Mouse (Mus musculus) adrenal gland (tissue): ENCODE data around the gene Mprip.

ENCODE experiments used
- intact Hi-C: fragments of 180-260 bp; cut with DNase I; formaldehyde crosslinking; loops from one replicate; pipeline ENCODE4 v1.15.1; 2025
- long read RNA-seq, 2 experiments: library from polyadenylated mRNA; unstranded; transcript quantifications; one replicate each; pipeline ENCODE4 v2.0.0; 2020; ENCODE audit warnings: borderline replicate concordance in 1 of 2; ENCODE audit not compliant: insufficient replicate concordance in 1 of 2

Mprip gene
- long read RNA-seq, experiment 1, full-length matches to known transcripts: 1 of 15 reads
- long read RNA-seq, experiment 1, partial matches to known transcripts: 6 of 15 reads
- long read RNA-seq, experiment 1, other reads (novel, unspliced or antisense): 8 of 15 reads
- long read RNA-seq, experiment 2, full-length matches to known transcripts: 7 of 44 reads
- long read RNA-seq, experiment 2, partial matches to known transcripts: 21 of 44 reads
- long read RNA-seq, experiment 2, other reads (novel, unspliced or antisense): 16 of 44 reads

DNA sequence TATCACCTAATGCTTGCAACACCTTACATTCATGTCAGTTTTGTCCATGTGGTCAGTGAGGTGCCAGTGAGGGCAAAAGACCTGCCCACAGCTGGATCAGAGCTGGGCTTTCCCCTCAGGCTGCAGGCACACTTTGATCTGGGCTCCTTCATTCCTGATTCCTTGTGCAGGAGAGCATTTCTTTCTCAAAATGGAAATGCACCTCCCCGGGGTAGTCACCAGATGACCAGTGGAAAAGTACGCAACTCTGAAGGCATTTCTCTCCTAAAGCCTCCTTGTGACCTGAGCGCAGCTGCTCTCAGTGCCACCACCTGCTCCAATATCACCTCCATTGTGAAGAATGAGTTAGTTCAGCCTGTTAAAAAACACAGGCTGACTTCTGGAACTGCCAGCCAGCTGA is at the start of gene Mprip:
Mprip (plus strand) TSS at position 301 of the 400 bp plus-strand sequence.
- intact Hi-C loops: loop anchor here (5.0 kb wide), 1 partner anchor 56 kb away; no protein-coding TSS in a partner anchor

DNA sequence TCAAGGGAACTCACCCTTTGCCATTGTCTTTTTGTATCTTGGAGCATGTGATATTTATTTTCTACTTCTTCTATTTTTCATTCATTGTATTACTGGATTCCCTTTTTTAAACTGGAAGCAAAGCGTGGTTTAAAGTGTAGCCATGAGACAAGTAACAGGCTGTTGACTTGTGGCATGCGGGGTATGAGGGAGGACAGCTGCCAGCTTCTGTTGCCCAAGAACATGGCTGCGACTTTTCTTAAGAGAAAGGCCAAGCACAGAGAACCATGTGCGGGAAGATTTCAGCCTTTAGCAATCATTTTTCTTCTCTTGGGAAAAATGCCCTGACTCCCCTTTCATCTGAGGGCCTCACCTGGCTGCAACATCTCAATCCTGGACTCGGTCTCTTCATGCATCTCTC is 49.5 kb upstream of the Mprip start:
- intact Hi-C loops: loop anchor here (10.0 kb wide), 1 partner anchor 87 kb away; the partner anchor contains the start of gene Zkscan17

DNA sequence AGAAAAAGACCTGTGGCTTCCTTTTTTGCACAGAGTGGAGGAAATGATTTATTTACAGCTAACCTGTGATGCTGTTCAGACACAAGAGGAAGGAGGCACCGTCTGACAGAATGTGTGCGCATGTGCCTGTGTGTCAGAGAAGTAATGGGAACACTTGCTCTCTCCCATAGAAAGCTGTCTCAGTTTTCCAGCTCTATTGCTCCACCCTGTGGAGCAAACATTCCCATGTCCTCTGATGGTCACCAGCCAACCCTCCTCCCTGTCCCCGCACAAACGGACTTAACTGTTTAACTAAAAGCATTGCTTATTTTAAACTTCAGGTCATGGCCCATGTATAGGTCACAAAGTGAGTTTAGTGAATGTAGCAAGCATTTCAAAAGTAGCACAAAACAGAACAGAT is 47.0 kb upstream of the Mprip start:
- intact Hi-C loops: loop anchor here (10.0 kb wide), 1 partner anchor 89 kb away; the partner anchor contains the start of gene Zkscan17

DNA sequence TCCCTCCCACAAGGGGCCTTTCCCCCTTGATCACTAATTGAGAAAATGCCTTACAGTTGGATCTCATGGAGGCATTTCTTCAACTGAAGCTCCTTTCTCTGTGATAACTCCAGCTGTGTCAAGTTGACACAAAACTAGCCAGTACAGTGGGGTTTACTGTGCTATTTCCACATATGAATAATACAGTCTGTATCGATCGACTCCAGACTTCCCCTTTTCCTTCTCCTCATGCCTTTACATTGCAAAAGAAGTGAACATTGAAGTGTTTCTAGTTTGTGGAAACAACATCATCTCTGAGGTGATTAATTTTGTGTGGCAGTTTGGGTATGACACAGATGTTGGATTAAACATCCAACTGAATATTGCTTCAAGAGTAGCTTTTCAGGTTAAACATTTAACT is 44.1 kb upstream of the Mprip start:
- intact Hi-C loops: loop anchor here (10.0 kb wide), 1 partner anchor 92 kb away; the partner anchor contains the start of gene Zkscan17

DNA sequence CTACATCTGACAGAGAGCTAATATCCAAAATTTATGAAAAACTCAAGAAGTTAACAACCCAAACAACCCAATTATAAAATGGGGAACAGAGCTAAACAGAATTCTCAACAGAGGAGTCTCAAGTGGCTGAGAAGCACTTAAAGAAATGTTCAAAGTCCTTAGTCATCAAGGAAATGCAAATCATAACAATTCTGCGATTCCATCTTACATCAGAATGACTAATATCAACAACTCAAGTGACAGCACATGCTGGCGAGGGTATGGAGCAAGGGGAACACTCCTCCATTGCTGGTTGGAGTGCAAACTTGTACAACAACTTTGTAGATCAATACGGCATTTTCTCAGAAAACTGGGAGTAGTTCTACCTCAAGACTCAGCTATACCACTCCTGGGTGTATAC is 38.9 kb upstream of the Mprip start:
- intact Hi-C loops: loop anchor here (10.0 kb wide), 1 partner anchor 443 kb away; no protein-coding TSS in a partner anchor

DNA sequence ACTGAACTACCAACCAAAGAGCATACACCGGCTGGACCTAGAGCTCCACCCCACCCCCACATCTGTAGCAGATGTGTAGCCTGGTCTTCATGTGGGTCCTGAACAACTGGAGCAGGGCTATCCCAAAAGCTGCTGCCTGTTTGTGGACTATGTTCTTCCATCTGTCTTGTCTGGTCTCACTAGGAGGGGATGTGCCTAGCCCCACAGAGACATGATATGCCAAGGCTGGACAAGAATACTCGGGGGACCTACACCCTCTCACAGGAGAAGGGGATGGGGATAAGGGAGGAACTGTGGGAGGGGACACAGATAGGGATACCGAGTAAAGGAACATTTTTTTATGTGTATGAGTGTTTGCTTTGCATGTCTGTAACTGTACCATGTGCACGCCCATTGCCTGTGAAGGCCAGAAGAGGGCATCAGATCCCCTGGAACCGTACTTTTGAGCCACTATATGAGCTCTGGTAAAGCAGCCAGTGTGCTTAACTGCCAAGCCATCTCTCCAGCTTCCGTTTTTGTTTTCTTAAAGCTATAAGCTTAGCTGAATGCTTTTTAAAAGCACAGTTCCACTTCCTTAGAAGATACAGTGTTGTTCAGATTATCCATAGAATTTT is 37.0 kb upstream of the Mprip start:
- intact Hi-C loops: loop anchor here (10.0 kb wide), 1 partner anchor 441 kb away; no protein-coding TSS in a partner anchor

DNA sequence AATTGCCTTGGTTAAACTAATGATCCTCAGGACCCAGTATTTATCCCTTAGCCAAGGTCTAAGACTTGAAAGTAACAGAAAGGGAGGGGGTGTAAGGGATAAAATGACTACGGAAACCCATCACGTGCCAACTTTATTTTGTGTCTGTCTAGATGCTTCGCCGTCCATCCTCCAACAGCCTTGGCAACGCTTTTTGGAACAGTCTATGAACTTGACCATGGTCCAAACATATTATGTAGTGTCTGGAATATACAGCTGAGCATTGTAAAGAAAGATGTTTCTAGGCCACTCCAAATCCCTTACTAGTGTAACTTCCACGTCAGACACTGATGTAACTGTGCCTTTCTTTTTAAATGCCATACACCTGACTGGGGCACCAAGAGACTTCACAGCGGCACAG is 34.9 kb upstream of the Mprip start:
- intact Hi-C loops: loop anchor here (10.0 kb wide), 1 partner anchor 439 kb away; no protein-coding TSS in a partner anchor

DNA sequence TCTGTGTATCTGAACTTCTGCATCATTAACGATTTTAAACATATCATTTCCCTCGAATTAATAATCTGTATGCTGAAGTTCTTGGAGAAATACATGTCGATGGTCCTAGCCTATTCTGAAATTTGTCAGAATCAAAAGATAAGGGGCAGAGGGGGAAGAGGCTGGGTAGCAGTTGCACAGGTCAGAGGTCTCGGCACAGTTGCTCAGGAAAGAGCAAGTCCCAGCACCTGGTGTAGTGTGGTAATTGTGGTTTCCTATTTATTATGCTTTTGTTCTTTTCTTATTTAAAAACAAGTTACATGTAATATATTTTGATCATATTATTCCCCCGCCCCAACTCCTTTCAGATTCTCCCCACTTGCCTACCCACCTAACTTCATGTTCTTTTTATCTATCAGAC is 32.9 kb upstream of the Mprip start:
- intact Hi-C loops: loop anchor here (10.0 kb wide), 1 partner anchor 437 kb away; no protein-coding TSS in a partner anchor

DNA sequence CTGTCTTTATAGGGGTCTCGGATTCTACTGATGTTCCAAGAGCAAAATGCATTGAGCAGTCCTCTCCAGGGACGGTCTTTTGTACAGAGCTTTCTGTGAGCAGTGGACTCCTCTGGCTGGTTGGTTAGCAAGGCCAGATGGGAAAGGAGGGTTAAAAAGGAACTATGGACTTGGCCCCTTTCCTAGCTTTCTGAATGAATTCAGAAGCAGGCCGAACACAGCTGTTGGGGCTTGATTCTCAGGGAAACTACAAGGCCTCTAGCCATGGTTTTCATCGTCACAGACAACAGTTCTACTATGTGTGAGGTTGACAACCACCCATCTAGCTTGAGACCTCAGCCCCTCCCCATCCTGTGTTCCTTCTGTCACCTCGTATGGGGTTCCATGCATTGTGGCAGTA is 31.2 kb upstream of the Mprip start:
- intact Hi-C loops: loop anchor here (5.0 to 10.0 kb wide), 2 partner anchors 102 to 435 kb away; no protein-coding TSS in a partner anchor

DNA sequence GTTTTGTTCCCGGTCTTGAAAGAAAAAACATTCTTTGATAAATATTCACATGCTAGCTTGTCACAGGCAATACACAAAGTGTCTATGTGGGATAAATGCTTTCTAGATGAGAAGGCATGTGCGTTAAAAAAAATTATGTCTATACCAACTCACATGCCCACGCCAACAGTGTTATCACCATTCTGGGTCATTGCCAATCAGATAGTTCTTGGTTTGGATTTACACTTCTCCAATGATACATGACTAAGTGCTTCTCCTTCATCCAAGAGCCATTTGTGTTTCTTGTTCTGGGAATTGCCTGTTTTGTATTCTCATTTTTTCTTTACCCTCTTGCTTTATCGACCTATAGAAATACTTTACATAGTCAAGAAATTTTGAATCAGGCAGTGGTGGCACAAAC is 29.1 kb upstream of the Mprip start:
- intact Hi-C loops: loop anchor here (5.0 kb wide), 1 partner anchor 100 kb away; no protein-coding TSS in a partner anchor

DNA sequence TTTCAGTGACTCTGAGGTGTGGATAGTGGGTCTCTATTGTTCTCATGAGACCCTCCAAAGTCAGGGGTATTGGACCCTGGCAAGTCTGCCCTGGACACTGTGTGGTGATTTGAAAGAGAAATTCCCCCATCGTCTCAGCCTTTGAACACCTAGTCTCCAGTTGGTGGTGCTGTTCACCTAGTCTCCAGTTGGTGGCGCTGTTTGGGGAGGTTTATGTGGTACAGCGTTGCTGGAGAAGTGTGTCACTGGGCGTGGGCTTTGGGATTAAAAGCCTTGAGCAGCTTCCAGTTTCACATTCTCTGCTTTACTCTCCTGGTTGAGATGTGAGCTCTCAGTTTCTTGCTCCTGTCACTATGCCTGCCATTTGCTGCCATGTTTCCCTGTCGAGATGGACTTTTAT is 28.1 kb upstream of the Mprip start:
- intact Hi-C loops: loop anchor here (5.0 kb wide), 1 partner anchor 99 kb away; no protein-coding TSS in a partner anchor

DNA sequence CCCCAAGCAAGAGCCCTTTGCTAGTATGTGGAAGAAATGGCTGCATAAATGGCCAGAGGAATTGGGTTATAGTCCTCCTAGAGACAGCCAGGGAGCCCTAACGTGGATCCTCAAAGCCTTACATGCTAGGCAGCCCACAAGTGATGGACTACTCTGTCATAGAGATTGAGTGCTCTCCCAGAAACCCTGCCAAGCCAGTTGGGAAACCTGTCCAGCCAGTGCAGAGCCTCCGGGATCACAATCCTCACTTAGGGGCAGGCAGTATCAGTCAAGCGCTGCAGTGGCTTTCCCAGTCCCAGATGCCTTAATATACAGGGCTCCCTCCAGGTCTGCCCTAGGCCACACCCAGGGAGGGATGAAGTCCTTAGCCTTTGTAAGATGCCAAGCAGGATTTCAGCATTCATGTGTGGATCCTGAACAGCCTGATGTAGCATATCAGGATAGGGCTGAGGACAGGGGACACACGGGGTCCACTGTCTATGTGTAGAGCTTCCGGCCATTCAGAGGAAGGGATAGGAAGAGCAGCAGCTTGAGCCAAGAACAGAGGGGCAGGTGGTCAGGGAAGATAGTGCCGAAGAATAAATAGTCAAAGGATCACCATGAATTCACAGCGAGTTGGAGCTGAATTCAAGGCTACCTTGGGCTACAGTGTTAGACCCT is 27.0 kb upstream of the Mprip start:
- intact Hi-C loops: loop anchor here (5.0 kb wide), 1 partner anchor 98 kb away; no protein-coding TSS in a partner anchor

DNA sequence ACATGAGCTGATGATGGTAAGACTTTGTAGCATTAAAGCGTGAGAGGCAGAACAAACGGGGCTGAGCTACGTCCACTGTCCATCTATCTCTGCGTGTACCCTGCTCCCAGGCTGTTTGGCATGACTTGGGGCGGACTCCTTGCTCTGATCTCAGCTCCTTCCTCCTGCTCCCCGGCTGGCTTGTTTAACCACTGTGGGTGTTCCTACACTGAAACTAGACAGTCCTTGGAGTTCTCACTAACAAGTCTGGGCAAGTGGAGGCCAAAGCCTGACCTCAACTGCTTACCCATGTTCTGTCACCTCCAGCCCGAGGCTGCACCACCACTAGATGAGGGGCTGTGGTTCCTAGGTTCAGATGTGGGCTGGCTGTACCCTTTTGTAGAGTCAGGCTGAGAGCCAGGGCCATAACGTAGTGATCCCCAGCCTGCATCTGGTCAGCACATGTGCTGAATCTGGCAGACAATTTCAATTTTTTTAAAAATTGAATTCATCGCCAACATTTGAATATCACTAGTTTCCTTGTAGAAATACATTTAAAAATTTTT is 25.8 kb upstream of the Mprip start:
- intact Hi-C loops: loop anchor here (5.0 kb wide), 1 partner anchor 112 kb away; no protein-coding TSS in a partner anchor

DNA sequence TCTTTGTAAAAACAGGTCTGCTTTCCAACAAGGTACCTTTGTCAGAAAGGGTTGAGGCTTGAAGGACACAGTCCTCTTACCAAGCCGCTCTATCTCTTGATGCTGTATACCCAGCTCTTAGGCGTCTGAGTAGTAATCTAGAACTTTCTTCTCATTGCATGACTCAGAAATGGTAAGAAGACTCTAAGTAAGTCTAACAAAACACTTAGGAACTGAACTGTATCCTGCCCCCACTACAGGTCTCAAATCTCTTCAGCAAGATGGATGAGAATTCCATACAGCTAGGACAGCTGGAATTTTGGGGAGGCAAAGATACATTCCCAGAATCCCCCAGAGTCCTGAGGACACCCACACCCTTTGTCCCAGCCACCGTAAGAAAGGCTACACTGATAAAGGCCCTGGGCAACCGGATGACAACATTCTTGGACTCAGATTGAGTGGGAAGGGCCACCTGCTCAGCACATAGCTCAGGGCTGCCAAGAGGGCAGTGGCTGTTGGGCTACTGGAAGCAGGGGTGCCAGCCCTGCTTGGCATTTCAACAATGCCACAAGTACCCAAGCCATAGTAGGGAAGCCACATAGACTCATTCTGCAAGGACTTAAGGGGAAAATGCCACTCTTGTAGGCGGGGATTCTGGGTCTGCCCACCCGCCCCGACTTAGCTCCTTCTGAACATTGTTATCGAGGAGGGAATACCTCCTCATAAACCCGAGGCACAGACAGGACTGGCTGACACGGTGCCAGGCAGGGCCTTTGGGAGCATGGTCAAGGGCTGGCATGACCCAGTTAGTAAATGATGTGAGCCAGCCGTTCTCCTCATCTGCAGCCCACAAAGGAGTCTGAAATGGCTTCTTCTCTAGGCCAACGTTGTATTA is 25.0 kb upstream of the Mprip start:
- intact Hi-C loops: loop anchor here (5.0 kb wide), 1 partner anchor 111 kb away; no protein-coding TSS in a partner anchor

DNA sequence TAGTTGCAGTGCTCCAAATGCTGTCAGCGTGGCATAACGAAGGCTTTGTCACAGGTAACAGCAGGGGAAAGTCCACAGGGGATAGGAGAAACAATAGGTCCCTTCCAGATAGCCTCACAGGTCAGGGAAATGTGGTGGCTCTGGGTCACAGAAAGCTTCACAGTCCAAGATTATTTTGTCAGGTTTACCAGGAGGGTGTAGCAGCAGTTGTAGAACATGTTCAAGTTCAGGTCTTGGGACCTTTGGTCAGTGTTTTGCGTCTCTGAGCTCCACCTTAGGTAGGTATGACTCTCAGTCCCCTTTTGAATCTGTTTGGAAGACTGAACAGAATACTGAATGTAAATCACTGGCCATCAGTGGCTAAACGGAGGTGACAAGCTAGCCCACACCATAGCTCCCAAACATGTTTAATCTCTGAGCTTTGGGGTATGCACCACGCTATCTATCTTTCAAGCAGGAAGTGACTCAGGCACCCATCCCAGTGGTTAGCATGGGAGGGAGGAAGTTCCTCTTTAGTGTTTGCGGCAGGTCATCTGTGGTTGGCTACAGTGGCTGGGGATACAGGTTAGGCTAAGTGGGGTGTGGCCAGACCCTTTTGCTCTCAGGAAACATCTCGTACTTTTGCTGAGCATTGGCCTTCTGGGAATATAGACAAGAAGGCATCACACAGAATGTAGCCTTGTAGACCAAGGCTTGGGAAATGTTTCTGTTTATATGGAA is 24.2 kb upstream of the Mprip start:
- intact Hi-C loops: loop anchor here (5.0 kb wide), 1 partner anchor 110 kb away; no protein-coding TSS in a partner anchor

DNA sequence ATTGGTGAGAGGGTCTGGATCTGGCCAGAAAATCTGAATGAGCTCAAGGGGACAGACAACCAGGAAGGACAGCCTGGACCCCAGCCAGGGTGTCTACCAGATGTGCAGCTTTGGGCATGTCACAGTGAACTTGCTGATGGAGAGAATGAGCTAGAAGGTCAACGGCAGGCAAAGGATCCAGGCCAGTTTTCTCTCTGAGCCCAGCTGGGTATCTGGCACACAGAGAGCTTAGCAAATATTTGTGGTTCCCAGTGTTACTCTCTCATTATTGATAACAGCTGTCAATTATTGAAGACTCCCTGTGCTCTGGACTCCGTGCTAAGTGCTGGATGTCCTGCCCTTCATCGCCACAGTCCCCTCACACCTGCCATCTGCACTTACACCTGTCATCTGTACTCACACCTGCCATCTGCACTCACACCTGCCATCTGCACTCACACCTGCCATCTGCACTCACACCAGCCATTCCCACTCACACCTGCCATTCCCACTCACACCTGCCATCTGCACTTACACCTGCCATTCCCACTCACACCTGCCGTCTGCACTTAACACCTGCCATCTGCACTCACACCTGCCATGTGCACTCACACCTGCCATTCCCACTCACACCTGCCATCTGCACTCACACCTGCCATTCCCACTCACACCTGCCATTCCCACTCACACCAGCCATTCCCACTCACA is 21.0 kb upstream of the Mprip start:
- intact Hi-C loops: loop anchor here (5.0 kb wide), 1 partner anchor 107 kb away; no protein-coding TSS in a partner anchor

DNA sequence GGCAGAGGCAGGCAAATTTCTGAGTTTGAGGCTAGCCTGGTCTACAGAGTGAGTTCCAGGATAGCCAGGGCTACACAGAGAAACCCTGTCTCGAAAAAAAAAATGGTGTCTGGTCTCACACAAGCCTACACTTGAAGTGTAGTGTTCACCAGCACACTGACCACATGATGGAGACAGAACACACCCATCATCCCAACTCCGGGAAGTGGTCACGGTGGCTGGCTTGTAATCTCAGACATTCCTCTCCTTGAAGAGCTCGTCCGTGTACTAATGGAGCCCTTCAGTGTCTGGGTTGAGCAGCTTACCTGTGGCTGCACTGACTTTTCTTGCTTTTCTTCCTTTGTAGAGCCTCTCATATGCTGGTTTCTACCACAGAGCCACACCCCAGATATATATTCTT is 19.9 kb upstream of the Mprip start:
- intact Hi-C loops: no loop called here

DNA sequence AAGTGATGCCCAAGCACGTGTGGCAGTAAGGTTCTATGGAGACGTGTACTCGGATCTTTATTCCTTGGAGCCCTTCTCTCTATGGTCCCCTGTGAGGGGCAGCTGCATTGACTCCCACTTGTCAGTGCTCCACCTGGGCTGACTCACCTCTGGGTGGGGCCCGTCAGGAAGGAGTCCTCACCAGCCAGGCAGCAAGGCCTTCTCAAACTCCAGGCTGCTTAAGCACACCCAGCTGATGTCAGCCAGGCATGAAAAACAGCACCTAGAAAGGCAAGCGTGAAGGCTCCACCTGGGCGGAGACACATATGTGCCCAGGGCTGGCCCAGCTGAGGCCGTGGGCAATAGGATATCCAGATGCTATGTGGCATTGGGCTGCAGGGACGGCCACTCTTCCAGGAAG is 18.7 kb upstream of the Mprip start:
- intact Hi-C loops: no loop called here

DNA sequence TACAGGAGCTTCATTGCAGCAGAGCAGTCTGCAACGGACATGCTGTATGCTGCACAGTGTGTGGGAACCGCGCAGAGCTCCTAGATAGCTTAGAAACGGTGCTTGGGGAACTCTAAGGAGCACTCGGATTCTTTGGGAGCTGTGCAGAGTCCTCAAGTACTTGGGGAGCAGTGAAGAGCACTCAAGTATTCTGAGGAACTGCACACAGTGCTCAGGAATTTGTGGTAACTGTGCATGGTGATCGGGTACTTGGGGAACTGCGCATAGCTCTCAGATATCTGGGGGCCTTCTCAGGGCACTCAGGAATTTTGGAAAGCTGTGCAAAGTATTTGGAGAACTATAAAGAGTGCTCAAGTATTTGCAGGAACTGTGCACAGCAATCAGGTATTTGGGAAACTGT is 16.1 kb upstream of the Mprip start:
- intact Hi-C loops: no loop called here
